Mouse (Mus musculus) embryo, embryonic 10 days (tissue): ENCODE measurements at regions not wholly inside any gene's neighbourhood (a gene's known extent, or its start where the extent isn't known, plus 50 kb on each side); places are given as distances from the start of the nearest gene placed in this dataset.

Source experiments
- DNase-seq: peaks from one replicate; pipeline ENCODE4 v3.0.0-alpha.2; 2015; ENCODE audit warnings: low spot score

- peak; percentile 55 for DNase-seq
These were observed 51.4 kb upstream of the Tut7 start for GRCm38 (mm10) chr13:59874137-59874931.
